Mouse (Mus musculus) midbrain, embryonic 15.5 days (tissue): Measurements from ENCODE around the gene Gm13288. TPM values are rescaled to one million over a fixed set of nuclear protein-coding genes. Genes with fewer than 3 reads are reported as not detected.
"Not testable (repeated sequence)": the region's sequence is repeated elsewhere in the genome, so short reads cannot be mapped to it uniquely, and the experiment has no call there.

ENCODE experiments used
- ATAC-seq: fragments of 200-750 bp; cut with Nextera tagmentation; replicated peaks from 2 replicates; pipeline ENCODE4 v1.8.0; 2017; ENCODE audit warnings: moderate TSS enrichment
- H3K27ac ChIP-seq: fragments of 300-500 bp; sonication (generic); 2 replicates; pipeline ENCODE4 v1.5.1; 2015; ENCODE audit warnings: mild to moderate bottlenecking, inconsistent platforms
- H3K27me3 ChIP-seq: fragments of 300-500 bp; sonication (generic); replicated peaks from 2 replicates; pipeline ENCODE4 v1.6.1; 2015; ENCODE audit warnings: inconsistent platforms
- H3K36me3 ChIP-seq: fragments of 300-500 bp; sonication (generic); replicated peaks from 2 replicates; pipeline ENCODE4 v1.6.1; 2015; ENCODE audit warnings: inconsistent platforms
- H3K4me1 ChIP-seq: fragments of 300-500 bp; sonication (generic); 2 replicates; pipeline ENCODE4 v1.6.1; 2015; ENCODE audit warnings: inconsistent platforms
- H3K4me2 ChIP-seq: fragments of 300-500 bp; sonication (generic); 2 replicates; pipeline ENCODE4 v1.6.1; 2015; ENCODE audit warnings: inconsistent platforms, mild to moderate bottlenecking, moderate library complexity
- H3K4me3 ChIP-seq: fragments of 300-500 bp; sonication (generic); 2 replicates; pipeline ENCODE4 v1.5.1; 2015; ENCODE audit warnings: mild to moderate bottlenecking, inconsistent platforms
- H3K9ac ChIP-seq: fragments of 300-500 bp; sonication (generic); 2 replicates; pipeline ENCODE4 v1.6.1; 2015; ENCODE audit warnings: mild to moderate bottlenecking, inconsistent platforms
- H3K9me3 ChIP-seq: fragments of 300-500 bp; sonication (generic); 2 replicates; pipeline ENCODE4 v1.6.1; 2016; ENCODE audit warnings: inconsistent platforms
- WGBS: fragments of 180-500 bp; shearing (Covaris S2); methylation state at CpG from one replicate; pipeline ENCODE4 v1.1.7; 2015; ENCODE audit warnings: mixed read lengths; 5-methylcytosine and 5-hydroxymethylcytosine counted together
- polyA plus RNA-seq: library from polyadenylated mRNA; unstranded; fragments of >200 nt; fragmentation: Nextera tagmentation; extraction: Ambion mirVana; gene quantifications from 2 replicates; pipeline ENCODE4 v1.2.1, GENCODE M21; 2015

The Gm13288 gene
- polyA plus RNA-seq, 1 experiment from 2014 or later = not detected

DNA sequence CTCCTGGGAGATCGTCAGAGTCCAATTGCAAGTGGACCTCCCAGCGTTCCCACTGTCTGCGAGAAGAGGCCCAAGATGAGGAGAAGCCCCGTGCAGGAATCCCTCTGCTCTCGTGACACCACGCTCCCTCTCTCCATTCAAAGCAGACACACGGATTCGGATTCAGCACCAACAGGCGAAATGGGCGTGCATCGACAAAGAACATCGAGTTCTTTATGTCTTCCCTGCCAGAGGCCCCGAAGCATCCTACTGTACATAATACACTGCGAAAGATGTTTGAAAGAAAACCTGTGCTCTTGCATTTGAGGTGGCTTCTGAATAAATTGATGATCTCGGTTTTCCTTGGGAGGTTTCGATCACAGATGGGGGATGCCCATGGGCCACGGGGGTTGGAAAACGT lies 25.0 kb upstream of the Gm13288 start:
- H3K9me3 ChIP-seq, H3K9ac ChIP-seq, H3K4me1 ChIP-seq, H3K27me3 ChIP-seq, H3K27ac ChIP-seq, H3K4me3 ChIP-seq, H3K4me2 ChIP-seq, ATAC-seq, H3K36me3 ChIP-seq: not testable (repeated sequence)
- WGBS = 52% methylated on average over 16 of the region's 18 CpGs

DNA sequence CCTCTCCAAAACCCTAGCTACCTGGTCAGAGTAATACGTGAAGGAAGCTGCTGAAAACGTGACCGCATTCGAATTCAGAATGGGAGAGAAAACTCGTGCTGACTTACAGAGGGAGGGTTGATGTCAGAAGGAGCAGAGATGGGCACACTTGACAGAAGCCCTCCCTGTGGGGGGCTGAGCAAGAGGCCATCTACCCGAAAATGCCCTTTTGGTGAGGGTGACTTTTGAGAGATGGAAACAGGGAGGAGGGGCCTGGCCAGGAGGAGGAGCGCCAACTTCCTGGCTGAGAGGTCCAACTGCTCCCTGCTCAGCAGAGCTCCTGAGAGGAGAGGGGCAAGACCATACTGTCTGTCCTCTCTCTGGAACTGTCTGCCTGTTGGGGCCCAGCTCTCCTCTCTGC lies 23.5 kb upstream of the Gm13288 start, which contains the start of gene Ifnz:
TSS of gene Ifnz (plus strand) at position 301 of the 400 bp plus-strand sequence.
- not testable (repeated sequence) for H3K36me3 ChIP-seq, H3K9ac ChIP-seq, H3K4me3 ChIP-seq, H3K9me3 ChIP-seq, ATAC-seq, H3K27ac ChIP-seq, H3K4me1 ChIP-seq, H3K27me3 ChIP-seq
- 19% methylated on average over 4 of the region's 7 CpGs for WGBS
- H3K4me2 ChIP-seq = peak within 1 kb of the TSS; percentile 45

DNA sequence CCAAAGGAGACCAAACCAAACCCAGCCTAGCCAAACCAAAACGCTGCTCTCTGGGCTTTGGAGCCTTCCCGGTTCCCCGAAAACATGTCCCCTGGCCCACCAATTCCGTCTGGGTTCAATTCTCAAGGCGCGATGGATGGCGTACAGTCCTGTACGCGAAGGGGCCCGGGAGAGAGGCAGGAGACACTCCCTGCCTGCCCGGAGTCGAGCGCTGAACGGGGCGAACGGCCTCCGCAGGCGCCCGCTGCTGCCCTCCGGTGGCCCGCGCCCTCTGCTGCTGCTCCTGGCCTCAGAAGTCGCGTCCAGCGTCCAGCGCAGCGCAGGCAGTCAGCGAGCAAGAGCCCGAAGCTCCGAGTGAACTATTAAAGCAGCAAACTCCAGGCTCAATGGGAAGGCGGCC lies 23.0 kb upstream of the Gm13288 start:
- H3K9me3 ChIP-seq, H3K9ac ChIP-seq, H3K36me3 ChIP-seq, H3K27me3 ChIP-seq, H3K4me3 ChIP-seq, H3K27ac ChIP-seq, H3K4me1 ChIP-seq, ATAC-seq: not testable (repeated sequence)
- 0% methylated on average over 15 of the region's 31 CpGs for WGBS
- peak overlapping the region; percentile 45 for H3K4me2 ChIP-seq

DNA sequence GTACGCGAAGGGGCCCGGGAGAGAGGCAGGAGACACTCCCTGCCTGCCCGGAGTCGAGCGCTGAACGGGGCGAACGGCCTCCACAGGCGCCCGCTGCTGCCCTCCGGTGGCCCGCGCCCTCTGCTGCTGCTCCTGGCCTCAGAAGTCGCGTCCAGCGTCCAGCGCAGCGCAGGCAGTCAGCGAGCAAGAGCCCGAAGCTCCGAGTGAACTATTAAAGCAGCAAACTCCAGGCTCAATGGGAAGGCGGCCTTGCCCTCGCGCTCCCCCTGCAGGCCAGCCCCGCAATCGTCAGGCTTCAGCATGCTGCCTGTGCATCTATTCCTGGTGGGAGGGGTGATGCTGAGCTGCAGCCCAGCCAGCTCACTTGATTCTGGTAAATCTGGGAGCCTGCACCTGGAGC lies 19.9 kb upstream of the Gm13288 start, which contains the start of gene Gm13276:
TSS of gene Gm13276 (plus strand) at position 301 of the 400 bp plus-strand sequence.
- ATAC-seq, H3K27me3 ChIP-seq, H3K36me3 ChIP-seq, H3K9me3 ChIP-seq, H3K4me2 ChIP-seq, H3K4me3 ChIP-seq, H3K9ac ChIP-seq, H3K4me1 ChIP-seq, H3K27ac ChIP-seq: not testable (repeated sequence)
- no CpG with 5 or more reads among the region's 27 CpGs for WGBS

DNA sequence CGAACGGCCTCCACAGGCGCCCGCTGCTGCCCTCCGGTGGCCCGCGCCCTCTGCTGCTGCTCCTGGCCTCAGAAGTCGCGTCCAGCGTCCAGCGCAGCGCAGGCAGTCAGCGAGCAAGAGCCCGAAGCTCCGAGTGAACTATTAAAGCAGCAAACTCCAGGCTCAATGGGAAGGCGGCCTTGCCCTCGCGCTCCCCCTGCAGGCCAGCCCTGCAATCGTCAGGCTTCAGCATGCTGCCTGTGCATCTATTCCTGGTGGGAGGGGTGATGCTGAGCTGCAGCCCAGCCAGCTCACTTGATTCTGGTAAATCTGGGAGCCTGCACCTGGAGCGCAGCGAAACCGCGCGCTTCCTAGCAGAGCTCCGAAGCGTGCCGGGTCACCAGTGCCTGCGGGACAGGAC lies 16.9 kb upstream of the Gm13288 start, which contains the start of gene Gm13277:
TSS of gene Gm13277 (plus strand) at position 231 of the 400 bp plus-strand sequence.
- H3K9ac ChIP-seq, H3K36me3 ChIP-seq, H3K4me3 ChIP-seq, H3K27me3 ChIP-seq, ATAC-seq, H3K27ac ChIP-seq, H3K9me3 ChIP-seq, H3K4me1 ChIP-seq, H3K4me2 ChIP-seq: not testable (repeated sequence)
- 0% methylated on average over 3 of the region's 28 CpGs for WGBS

DNA sequence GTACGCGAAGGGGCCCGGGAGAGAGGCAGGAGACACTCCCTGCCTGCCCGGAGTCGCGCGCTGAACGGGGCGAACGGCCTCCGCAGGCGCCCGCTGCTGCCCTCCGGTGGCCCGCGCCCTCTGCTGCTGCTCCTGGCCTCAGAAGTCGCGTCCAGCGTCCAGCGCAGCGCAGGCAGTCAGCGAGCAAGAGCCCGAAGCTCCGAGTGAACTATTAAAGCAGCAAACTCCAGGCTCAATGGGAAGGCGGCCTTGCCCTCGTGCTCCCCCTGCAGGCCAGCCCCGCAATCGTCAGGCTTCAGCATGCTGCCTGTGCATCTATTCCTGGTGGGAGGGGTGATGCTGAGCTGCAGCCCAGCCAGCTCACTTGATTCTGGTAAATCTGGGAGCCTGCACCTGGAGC lies 14.1 kb upstream of the Gm13288 start, which contains the start of gene Gm13278:
TSS of gene Gm13278 (plus strand) at position 301 of the 400 bp plus-strand sequence.
- not testable (repeated sequence) for H3K9ac ChIP-seq, H3K36me3 ChIP-seq, H3K9me3 ChIP-seq, H3K4me2 ChIP-seq, H3K27ac ChIP-seq, ATAC-seq, H3K4me3 ChIP-seq, H3K27me3 ChIP-seq, H3K4me1 ChIP-seq
- no CpG with 5 or more reads among the region's 28 CpGs for WGBS

DNA sequence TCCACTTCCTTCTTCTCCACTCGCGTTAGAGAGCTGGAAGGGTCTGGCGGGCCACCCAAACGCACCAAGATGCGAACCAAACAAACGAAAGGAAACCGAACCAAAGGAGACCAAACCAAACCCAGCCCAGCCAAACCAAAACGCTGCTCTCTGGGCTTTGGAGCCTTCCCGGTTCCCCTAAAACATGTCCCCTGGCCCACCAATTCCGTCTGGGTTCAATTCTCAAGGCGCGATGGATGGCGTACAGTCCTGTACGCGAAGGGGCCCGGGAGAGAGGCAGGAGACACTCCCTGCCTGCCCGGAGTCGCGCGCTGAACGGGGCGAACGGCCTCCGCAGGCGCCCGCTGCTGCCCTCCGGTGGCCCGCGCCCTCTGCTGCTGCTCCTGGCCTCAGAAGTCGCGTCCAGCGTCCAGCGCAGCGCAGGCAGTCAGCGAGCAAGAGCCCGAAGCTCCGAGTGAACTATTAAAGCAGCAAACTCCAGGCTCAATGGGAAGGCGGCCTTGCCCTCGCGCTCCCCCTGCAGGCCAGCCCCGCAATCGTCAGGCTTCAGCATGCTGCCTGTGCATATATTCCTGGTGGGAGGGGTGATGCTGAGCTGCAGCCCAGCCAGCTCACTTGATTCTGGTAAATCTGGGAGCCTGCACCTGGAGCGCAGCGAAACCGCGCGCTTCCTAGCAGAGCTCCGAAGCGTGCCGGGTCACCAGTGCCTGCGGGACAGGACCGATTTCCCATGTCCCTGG lies 11.2 kb upstream of the Gm13288 start, which contains the start of gene Gm13275:
TSS of gene Gm13275 (plus strand) at position 552 of the 740 bp plus-strand sequence.
- not testable (repeated sequence) for H3K36me3 ChIP-seq, H3K9ac ChIP-seq, ATAC-seq, H3K9me3 ChIP-seq, H3K4me3 ChIP-seq, H3K4me2 ChIP-seq, H3K4me1 ChIP-seq, H3K27ac ChIP-seq, H3K27me3 ChIP-seq
- WGBS = 1% methylated on average over 18 of the region's 52 CpGs

DNA sequence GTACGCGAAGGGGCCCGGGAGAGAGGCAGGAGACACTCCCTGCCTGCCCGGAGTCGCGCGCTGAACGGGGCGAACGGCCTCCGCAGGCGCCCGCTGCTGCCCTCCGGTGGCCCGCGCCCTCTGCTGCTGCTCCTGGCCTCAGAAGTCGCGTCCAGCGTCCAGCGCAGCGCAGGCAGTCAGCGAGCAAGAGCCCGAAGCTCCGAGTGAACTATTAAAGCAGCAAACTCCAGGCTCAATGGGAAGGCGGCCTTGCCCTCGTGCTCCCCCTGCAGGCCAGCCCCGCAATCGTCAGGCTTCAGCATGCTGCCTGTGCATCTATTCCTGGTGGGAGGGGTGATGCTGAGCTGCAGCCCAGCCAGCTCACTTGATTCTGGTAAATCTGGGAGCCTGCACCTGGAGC lies 8.2 kb upstream of the Gm13288 start, which contains the start of gene Gm13279:
TSS of gene Gm13279 (plus strand) at position 301 of the 400 bp plus-strand sequence.
- H3K27me3 ChIP-seq, H3K9me3 ChIP-seq, H3K4me3 ChIP-seq, H3K36me3 ChIP-seq, H3K27ac ChIP-seq, ATAC-seq, H3K4me2 ChIP-seq, H3K9ac ChIP-seq, H3K4me1 ChIP-seq: not testable (repeated sequence)
- WGBS = no CpG with 5 or more reads among the region's 28 CpGs

DNA sequence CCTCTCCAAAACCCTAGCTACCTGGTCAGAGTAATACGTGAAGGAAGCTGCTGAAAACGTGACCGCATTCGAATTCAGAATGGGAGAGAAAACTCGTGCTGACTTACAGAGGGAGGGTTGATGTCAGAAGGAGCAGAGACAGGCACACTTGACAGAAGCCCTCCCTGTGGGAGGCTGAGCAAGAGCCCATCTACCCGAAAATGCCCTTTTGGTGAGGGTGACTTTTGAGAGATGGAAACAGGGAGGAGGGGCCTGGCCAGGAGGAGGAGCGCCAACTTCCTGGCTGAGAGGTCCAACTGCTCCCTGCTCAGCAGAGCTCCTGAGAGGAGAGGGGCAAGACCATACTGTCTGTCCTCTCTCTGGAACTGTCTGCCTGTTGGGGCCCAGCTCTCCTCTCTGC lies 6.0 kb upstream of the Gm13288 start, which contains the start of gene Gm13285:
TSS of gene Gm13285 (plus strand) at position 301 of the 400 bp plus-strand sequence.
- not testable (repeated sequence) for H3K4me3 ChIP-seq, H3K36me3 ChIP-seq, H3K9me3 ChIP-seq, ATAC-seq, H3K4me1 ChIP-seq, H3K9ac ChIP-seq, H3K27me3 ChIP-seq, H3K4me2 ChIP-seq, H3K27ac ChIP-seq
- WGBS = 15% methylated on average over 5 of the region's 7 CpGs

DNA sequence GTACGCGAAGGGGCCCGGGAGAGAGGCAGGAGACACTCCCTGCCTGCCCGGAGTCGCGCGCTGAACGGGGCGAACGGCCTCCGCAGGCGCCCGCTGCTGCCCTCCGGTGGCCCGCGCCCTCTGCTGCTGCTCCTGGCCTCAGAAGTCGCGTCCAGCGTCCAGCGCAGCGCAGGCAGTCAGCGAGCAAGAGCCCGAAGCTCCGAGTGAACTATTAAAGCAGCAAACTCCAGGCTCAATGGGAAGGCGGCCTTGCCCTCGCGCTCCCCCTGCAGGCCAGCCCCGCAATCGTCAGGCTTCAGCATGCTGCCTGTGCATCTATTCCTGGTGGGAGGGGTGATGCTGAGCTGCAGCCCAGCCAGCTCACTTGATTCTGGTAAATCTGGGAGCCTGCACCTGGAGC lies 2.4 kb upstream of the Gm13288 start, which contains the start of gene Gm13287:
TSS of gene Gm13287 (plus strand) at position 301 of the 400 bp plus-strand sequence.
- H3K4me2 ChIP-seq = not testable (repeated sequence)

DNA sequence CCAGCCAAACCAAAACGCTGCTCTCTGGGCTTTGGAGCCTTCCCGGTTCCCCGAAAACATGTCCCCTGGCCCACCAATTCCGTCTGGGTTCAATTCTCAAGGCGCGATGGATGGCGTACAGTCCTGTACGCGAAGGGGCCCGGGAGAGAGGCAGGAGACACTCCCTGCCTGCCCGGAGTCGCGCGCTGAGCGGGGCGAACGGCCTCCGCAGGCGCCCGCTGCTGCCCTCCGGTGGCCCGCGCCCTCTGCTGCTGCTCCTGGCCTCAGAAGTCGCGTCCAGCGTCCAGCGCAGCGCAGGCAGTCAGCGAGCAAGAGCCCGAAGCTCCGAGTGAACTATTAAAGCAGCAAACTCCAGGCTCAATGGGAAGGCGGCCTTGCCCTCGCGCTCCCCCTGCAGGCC lies 430 bp downstream of the Gm13288 start:
- not testable (repeated sequence) for H3K9me3 ChIP-seq, H3K27ac ChIP-seq, H3K27me3 ChIP-seq, H3K4me1 ChIP-seq, H3K9ac ChIP-seq, ATAC-seq, H3K36me3 ChIP-seq
- WGBS = 0% methylated on average over 1 of the region's 34 CpGs
- Histone ChIP-seq H3K4me3 (peak overlapping the region; percentile 22; the same call in 1 of the 2 replicates), H3K4me2 (peak overlapping the region; percentile 43)

More for the DNA sequence above, 2.4 kb upstream of the Gm13288 start, which contains the start of gene Gm13287:
- not testable (repeated sequence) for ATAC-seq, H3K4me1 ChIP-seq, H3K27me3 ChIP-seq, H3K4me3 ChIP-seq, H3K9me3 ChIP-seq, H3K36me3 ChIP-seq, H3K27ac ChIP-seq, H3K9ac ChIP-seq
- no CpG with 5 or more reads among the region's 29 CpGs for WGBS

DNA sequence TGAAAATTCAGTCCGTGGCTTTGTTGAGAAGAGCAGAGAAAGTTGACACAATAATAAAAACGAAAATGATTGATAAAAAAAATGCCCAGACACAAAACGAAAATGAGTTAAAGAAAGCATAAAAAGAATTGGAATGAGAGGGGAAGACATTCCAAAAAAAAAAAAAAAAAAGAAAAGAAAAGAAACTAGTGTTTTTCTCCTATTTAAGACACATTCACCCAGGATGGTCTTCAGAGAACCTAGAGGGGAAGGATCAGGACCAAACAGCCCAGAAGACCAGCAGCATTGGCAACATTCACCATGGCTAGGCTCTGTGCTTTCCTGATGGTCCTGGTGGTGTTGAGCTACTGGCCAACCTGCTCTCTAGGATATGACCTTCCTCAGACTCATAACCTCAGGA lies 10.6 kb downstream of the Gm13288 start, which contains the start of gene Ifna7:
TSS of gene Ifna7 (plus strand) at position 301 of the 400 bp plus-strand sequence.
- no peak for ATAC-seq
- H3K9me3 ChIP-seq = no peaks in the 10 kb centered on the region
- no peaks in the 10 kb centered on the region for H3K36me3 ChIP-seq
- H3K27me3 ChIP-seq = no peaks in the 10 kb centered on the region
- no peaks in the 10 kb centered on the region for H3K4me1 ChIP-seq
- H3K9ac ChIP-seq = no peak within 1 kb of the TSS
- no peak within 1 kb of the TSS for H3K4me3 ChIP-seq
- WGBS = 61% methylated on average over 3 of the region's 3 CpGs
- H3K27ac ChIP-seq = no peak within 1 kb of the TSS
- H3K4me2 ChIP-seq = no peak within 1 kb of the TSS

DNA sequence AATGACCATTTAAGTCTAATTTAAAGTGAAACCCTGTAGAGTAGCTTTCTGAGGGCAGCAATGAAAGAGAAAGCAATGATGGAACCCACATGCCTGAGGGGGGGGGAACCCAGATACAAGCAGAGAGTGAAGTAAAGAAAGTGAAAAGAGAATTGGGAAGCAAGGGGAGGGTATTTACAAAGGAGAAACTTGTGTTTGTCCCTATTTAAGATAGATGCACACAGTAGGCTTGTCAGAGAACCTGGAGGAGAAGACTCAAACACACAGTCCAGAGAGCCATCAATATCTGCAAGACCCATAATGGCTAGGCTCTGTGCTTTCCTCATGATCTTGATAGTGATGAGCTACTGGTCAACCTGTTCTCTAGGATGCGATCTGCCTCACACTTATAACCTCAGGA lies 14.3 kb downstream of the Gm13288 start, which contains the start of gene Ifna11:
TSS of gene Ifna11 (plus strand) at position 301 of the 400 bp plus-strand sequence.
- WGBS = 70% methylated on average over 1 of the region's 1 CpGs
- Histone ChIP-seq H3K4me1 (no peaks in the 10 kb centered on the region), H3K4me3 (no peak within 1 kb of the TSS), H3K36me3 (no peaks in the 10 kb centered on the region), H3K27ac (no peak within 1 kb of the TSS), H3K9ac (no peak within 1 kb of the TSS), H3K4me2 (no peak within 1 kb of the TSS), H3K9me3 (no peaks in the 10 kb centered on the region), H3K27me3 (no peaks in the 10 kb centered on the region)
- ATAC-seq = no peak
